7 mouse cellular contexts compared by ENCODE assay signal in the genomic region with DNA sequence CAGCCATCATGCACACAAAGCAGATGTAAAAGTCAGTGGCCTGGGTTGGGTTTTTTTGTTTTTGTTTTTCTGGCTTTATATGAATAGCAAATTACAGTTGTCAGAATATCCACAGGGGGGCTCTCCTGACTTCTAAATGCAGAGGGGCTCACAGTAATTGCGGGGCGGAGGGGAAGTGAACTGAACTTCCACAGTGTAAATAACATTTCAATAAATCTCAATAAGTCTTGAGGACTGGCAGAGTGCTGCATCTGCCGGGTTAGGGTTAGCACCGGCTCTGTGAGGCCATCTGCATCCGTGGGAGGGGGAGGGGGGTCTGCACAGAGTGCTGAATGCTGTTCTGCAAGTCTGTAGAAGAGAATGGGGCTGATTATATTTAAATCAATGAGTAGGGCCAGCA. TPM values are rescaled to one million over a fixed set of nuclear protein-coding genes. Genes with fewer than 3 reads are reported as not detected.
DNase-seq lines count a peak whose midpoint lies in the region; ATAC-seq and TF ChIP-seq lines count a peak whose summit lies in the region.

No protein-coding gene starts in this region.

- H3K36me3 ChIP-seq in liver, postnatal 0 days (replicated peaks; ENCODE audit: insufficient read depth, low read length), result no peaks in the 10 kb centered on the region
- H3K36me3 ChIP-seq in liver, embryonic 11.5 days (ENCODE audit: control insufficient read depth, insufficient read depth, low read length), result no peaks in the 10 kb centered on the region
- H3K36me3 ChIP-seq in embryonic facial prominence, embryonic 10.5 days (replicated peaks), result no peaks in the 10 kb centered on the region
- H3K36me3 ChIP-seq in neural tube, embryonic 12.5 days, result no peaks in the 10 kb centered on the region

- no peak for DNase-seq in liver, postnatal 0 days
- no peak for DNase-seq in liver, embryonic 11.5 days (ENCODE audit: low spot score)
- peak; percentile 56 for DNase-seq in embryonic facial prominence, embryonic 10.5 days (ENCODE audit: low spot score)
- DNase-seq in kidney, postnatal 10 days, result peak; percentile 62
- DNase-seq in spleen, postnatal 36 days (ENCODE audit: low spot score in 2 of 2), result no peak
- DNase-seq in thymus, postnatal 0 days (ENCODE audit: low spot score), result no peak

- H3K4me3 ChIP-seq in liver, postnatal 0 days (ENCODE audit: low read depth, low read length), result no peak overlapping the region
- no peak overlapping the region for H3K4me3 ChIP-seq in liver, embryonic 11.5 days (ENCODE audit: low read depth, low read length)
- no peak overlapping the region for H3K4me3 ChIP-seq in embryonic facial prominence, embryonic 10.5 days
- H3K4me3 ChIP-seq in neural tube, embryonic 12.5 days, result no peak overlapping the region

- 0 out of 2 replicates have a peak, but pooled peaks have one; percentile 28 for TF ChIP-seq CTCF in liver, postnatal 0 days (IDR thresholded peaks at IDR 0.05; ENCODE audit: low read depth)

- no peak overlapping the region for H3K27ac ChIP-seq in liver, postnatal 0 days (ENCODE audit: low read depth)
- H3K27ac ChIP-seq in liver, embryonic 11.5 days (ENCODE audit: low read depth, low read length), result no peak overlapping the region
- H3K27ac ChIP-seq in embryonic facial prominence, embryonic 10.5 days (replicated peaks), result no peak overlapping the region
- no peak overlapping the region for H3K27ac ChIP-seq in neural tube, embryonic 12.5 days

- TF ChIP-seq EP300 in liver, postnatal 0 days (IDR thresholded peaks at IDR 0.05; ENCODE audit: low read depth), result no peak

- no peaks in the 10 kb centered on the region for H3K4me1 ChIP-seq in liver, postnatal 0 days (ENCODE audit: insufficient read depth)
- no peaks in the 10 kb centered on the region for H3K4me1 ChIP-seq in liver, embryonic 11.5 days (replicated peaks; ENCODE audit: control insufficient read depth, insufficient read depth, low read length)
- peaks cover 13% of the 10 kb centered on the region for H3K4me1 ChIP-seq in embryonic facial prominence, embryonic 10.5 days
- H3K4me1 ChIP-seq in neural tube, embryonic 12.5 days, result peaks cover 18% of the 10 kb centered on the region

- WGBS in liver, postnatal 0 days (ENCODE audit: insufficient replicate concordance), result 12% methylated on average over 5 of the region's 5 CpGs
- 18% methylated on average over 5 of the region's 5 CpGs for WGBS in liver, embryonic 11.5 days
- 20% methylated on average over 5 of the region's 5 CpGs for WGBS in embryonic facial prominence, embryonic 10.5 days
- WGBS in neural tube, embryonic 12.5 days, result 4% methylated on average over 5 of the region's 5 CpGs

- no peaks in the 10 kb centered on the region for H3K27me3 ChIP-seq in liver, postnatal 0 days (ENCODE audit: insufficient read depth, low read length)
- no peaks in the 10 kb centered on the region for H3K27me3 ChIP-seq in liver, embryonic 11.5 days (replicated peaks; ENCODE audit: control insufficient read depth, insufficient read depth, low read length)
- H3K27me3 ChIP-seq in embryonic facial prominence, embryonic 10.5 days (replicated peaks; ENCODE audit: low read depth, poor library complexity, severe bottlenecking), result no peaks in the 10 kb centered on the region
- no peaks in the 10 kb centered on the region for H3K27me3 ChIP-seq in neural tube, embryonic 12.5 days (replicated peaks)

- no peak for ATAC-seq in liver, postnatal 0 days
- no peak for ATAC-seq in liver, embryonic 11.5 days (replicated peaks; ENCODE audit: low FRiP score)
- ATAC-seq in neural tube, embryonic 12.5 days (ENCODE audit: low FRiP score, low read depth), result peak; percentile 77

- no peak overlapping the region for H3K4me2 ChIP-seq in liver, postnatal 0 days (ENCODE audit: low read depth, low read length)
- no peak overlapping the region for H3K4me2 ChIP-seq in liver, embryonic 11.5 days
- H3K4me2 ChIP-seq in neural tube, embryonic 12.5 days (replicated peaks), result no peak overlapping the region

- H3K9me3 ChIP-seq in liver, postnatal 0 days (ENCODE audit: low read length), result no peaks in the 10 kb centered on the region
- H3K9me3 ChIP-seq in liver, embryonic 11.5 days (ENCODE audit: control insufficient read depth, low read length), result no peaks in the 10 kb centered on the region
- no peaks in the 10 kb centered on the region for H3K9me3 ChIP-seq in embryonic facial prominence, embryonic 10.5 days
- H3K9me3 ChIP-seq in neural tube, embryonic 12.5 days, result no peaks in the 10 kb centered on the region

- no peak overlapping the region for H3K9ac ChIP-seq in liver, postnatal 0 days (replicated peaks)
- no peak overlapping the region for H3K9ac ChIP-seq in liver, embryonic 11.5 days (ENCODE audit: low read depth, low read length)
- H3K9ac ChIP-seq in neural tube, embryonic 12.5 days, result no peak overlapping the region

RNA-seq across cellular contexts. Expression of a gene that starts 50.3 kb away (rescaled TPM):
- 1.5 and 1.7 TPM in 2 replicates for polyA plus RNA-seq in liver, postnatal 0 days (2015; fragmentation: Nextera tagmentation; extraction: Ambion mirVana)
- polyA plus RNA-seq in liver, embryonic 11.5 days (2014; fragmentation: Nextera tagmentation; extraction: Ambion mirVana), result 1.7 and 1.9 TPM in 2 replicates
- polyA plus RNA-seq in embryonic facial prominence, embryonic 10.5 days (2016; fragmentation: Nextera tagmentation; extraction: Ambion mirVana), result 14.8 and 15.4 TPM in 2 replicates
- 44.0 and 47.5 TPM in 2 replicates for polyA plus RNA-seq in neural tube, embryonic 12.5 days (2016; fragmentation: Nextera tagmentation; extraction: Ambion mirVana)
- 22.8 and 27.4 TPM in 2 replicates for polyA plus RNA-seq in thymus, postnatal 0 days (2015; fragmentation: Nextera tagmentation; extraction: Ambion mirVana)

Comparison
In these comparisons a context has a peak if more than half of its experiments do, and no peak if none do; other contexts are left out.
1. DNase-seq: peak in embryonic facial prominence, embryonic 10.5 days (single experiment) and kidney, postnatal 10 days (single experiment); none in liver, postnatal 0 days (single experiment), liver, embryonic 11.5 days (single experiment), spleen, postnatal 36 days (0 of 2) and thymus, postnatal 0 days (single experiment).